Mouse (Mus musculus) MEL (cell line): ENCODE measurements around the gene Mapk8ip1. TPM values are rescaled to one million over a fixed set of nuclear protein-coding genes. Genes with fewer than 3 reads are reported as not detected.

ENCODE experiments used
- DNase-seq: peaks from one replicate; pipeline ENCODE4 v3.0.0; 2011; ENCODE audit warnings: low read depth, low spot score
- H3K27ac ChIP-seq: 2 replicates; pipeline ENCODE4 v1.5.1; 2012; ENCODE audit warnings: low read depth, mild to moderate bottlenecking, control low read depth, low read length, moderate library complexity; ENCODE audit not compliant: control insufficient read depth
- H3K27me3 ChIP-seq, 2 experiments: fragments of 150-350 bp in 1 of 2; sonication (generic) in 1 of 2; 2 replicates each; pipeline ENCODE4 v1.6.1; 2012; ENCODE audit warnings: low read length in 2 of 2, mild to moderate bottlenecking in 2 of 2, improper control_type of control experiment in 1 of 2, moderate library complexity in 1 of 2; ENCODE audit not compliant: insufficient read depth in 2 of 2, control insufficient read depth in 1 of 2
- H3K36me3 ChIP-seq, 2 experiments: 2 replicates each; pipeline ENCODE4 v1.6.1; 2012 to 2014; ENCODE audit warnings: low read length in 2 of 2, improper control_type of control experiment in 1 of 2, inconsistent platforms in 1 of 2, mild to moderate bottlenecking in 1 of 2; ENCODE audit not compliant: insufficient read depth in 2 of 2, control insufficient read depth in 1 of 2
- H3K4me1 ChIP-seq, 2 experiments: fragments of 150-350 bp in 1 of 2; sonication (generic) in 1 of 2; 2 replicates each; pipeline ENCODE4 v1.6.1; 2012; ENCODE audit warnings: low read length in 2 of 2, improper control_type of control experiment in 1 of 2, mild to moderate bottlenecking in 1 of 2; ENCODE audit not compliant: insufficient read depth in 2 of 2, control insufficient read depth in 1 of 2
- H3K4me3 ChIP-seq, 2 experiments: fragments of 150-350 bp in 1 of 2; sonication (generic) in 1 of 2; 2 replicates each; pipeline ENCODE4 v1.5.1; 2012; ENCODE audit warnings: low read depth in 2 of 2, low read length in 2 of 2, mild to moderate bottlenecking in 2 of 2, moderate library complexity in 2 of 2, control low read depth in 1 of 2, improper control_type of control experiment in 1 of 2; ENCODE audit not compliant: control insufficient read depth in 1 of 2, insufficient read depth in 1 of 2
- H3K79me2 ChIP-seq: 2 replicates; pipeline ENCODE4 v1.6.1; 2012; ENCODE audit warnings: mild to moderate bottlenecking, low read length, moderate library complexity; ENCODE audit not compliant: control insufficient read depth, poor library complexity, insufficient read depth
- H3K9ac ChIP-seq: 2 replicates; pipeline ENCODE4 v1.6.1; 2012; ENCODE audit warnings: low read depth, mild to moderate bottlenecking, control low read depth, low read length, moderate library complexity; ENCODE audit not compliant: control insufficient read depth, poor library complexity, severe bottlenecking
- H3K9me3 ChIP-seq: fragments of 150-350 bp; sonication (generic); replicated peaks from 2 replicates; pipeline ENCODE4 v1.6.1; 2012; ENCODE audit warnings: mild to moderate bottlenecking, low read length, improper control_type of control experiment, moderate library complexity; ENCODE audit not compliant: insufficient read depth
- BHLHE40 ChIP-seq: IDR thresholded peaks from 2 replicates; pipeline ENCODE4 v1.6.1; 2012; ENCODE audit warnings: low read depth, mild to moderate bottlenecking, inconsistent platforms, low read length, improper control_type of control experiment, borderline replicate concordance
- CHD1 ChIP-seq: IDR thresholded peaks from 2 replicates; pipeline ENCODE4 v1.6.1; 2012; ENCODE audit warnings: low read depth, mild to moderate bottlenecking, inconsistent platforms, low read length, improper control_type of control experiment
- CHD2 ChIP-seq: IDR thresholded peaks from 2 replicates; pipeline ENCODE4 v1.6.1; 2011; ENCODE audit warnings: low read length, improper control_type of control experiment
- CTCF ChIP-seq, 3 experiments: IDR thresholded peaks in 2 of 3; conservative IDR thresholded peaks in 1 of 3; 2 replicates each; pipeline ENCODE4 v1.5.1; 2011 to 2012; ENCODE audit warnings: low read length in 3 of 3, low read depth in 2 of 3, mild to moderate bottlenecking in 2 of 3, improper control_type of control experiment in 1 of 3, inconsistent platforms in 1 of 3, mixed read lengths in 1 of 3, moderate library complexity in 1 of 3; ENCODE audit not compliant: control insufficient read depth in 1 of 3, insufficient read depth in 1 of 3, poor library complexity in 1 of 3, severe bottlenecking in 1 of 3
- E2F4 ChIP-seq: IDR thresholded peaks from 2 replicates; pipeline ENCODE4 v1.6.1; 2011; ENCODE audit warnings: low read depth, low read length, improper control_type of control experiment, borderline replicate concordance
- ELF1 ChIP-seq: IDR thresholded peaks from 2 replicates; pipeline ENCODE4 v1.6.1; 2014; ENCODE audit warnings: low read depth, mild to moderate bottlenecking, inconsistent platforms, low read length, improper control_type of control experiment, moderate library complexity
- EP300 ChIP-seq, 2 experiments: IDR thresholded peaks; 2 replicates each; pipeline ENCODE4 v1.6.1; 2011; ENCODE audit warnings: improper control_type of control experiment in 2 of 2, low read length in 2 of 2, low read depth in 1 of 2, mild to moderate bottlenecking in 1 of 2
- ETS1 ChIP-seq: IDR thresholded peaks from 2 replicates; pipeline ENCODE4 v1.6.1; 2012; ENCODE audit warnings: low read depth, mild to moderate bottlenecking, inconsistent platforms, low read length, improper control_type of control experiment, moderate library complexity
- GABPA ChIP-seq: IDR thresholded peaks from 2 replicates; pipeline ENCODE4 v1.6.1; 2012; ENCODE audit warnings: low read depth, mild to moderate bottlenecking, inconsistent platforms, low read length, improper control_type of control experiment, moderate library complexity
- GATA1 ChIP-seq: IDR thresholded peaks from 2 replicates; pipeline ENCODE4 v1.6.1; 2011; ENCODE audit warnings: low read depth, low read length, improper control_type of control experiment
- HCFC1 ChIP-seq: IDR thresholded peaks from 2 replicates; pipeline ENCODE4 v1.6.1; 2012; ENCODE audit warnings: low read depth, mild to moderate bottlenecking, inconsistent platforms, low read length, improper control_type of control experiment, moderate library complexity
- JUND ChIP-seq: IDR thresholded peaks from 2 replicates; pipeline ENCODE4 v1.6.1; 2011; ENCODE audit warnings: low read depth, mild to moderate bottlenecking, improper control_type of control experiment, low read length
- KAT2A ChIP-seq: conservative IDR thresholded peaks from 2 replicates; pipeline ENCODE4 v1.6.1; 2012; ENCODE audit warnings: low read depth, low read length, improper control_type of control experiment, inconsistent platforms
- MAFK ChIP-seq: IDR thresholded peaks from 2 replicates; pipeline ENCODE4 v1.6.1; 2011; ENCODE audit warnings: low read depth, mild to moderate bottlenecking, low read length, improper control_type of control experiment, borderline replicate concordance
- MAX ChIP-seq: IDR thresholded peaks from 2 replicates; pipeline ENCODE4 v1.6.1; 2011; ENCODE audit warnings: low read length, improper control_type of control experiment
- MAZ ChIP-seq: IDR thresholded peaks from 2 replicates; pipeline ENCODE4 v1.6.1; 2012; ENCODE audit warnings: low read depth, mild to moderate bottlenecking, inconsistent platforms, low read length, improper control_type of control experiment
- MEF2A ChIP-seq: IDR thresholded peaks from 2 replicates; pipeline ENCODE4 v1.6.1; 2014; ENCODE audit warnings: low read depth, mild to moderate bottlenecking, inconsistent platforms, low read length, improper control_type of control experiment; ENCODE audit not compliant: poor library complexity, insufficient replicate concordance, severe bottlenecking; ENCODE audit errors: extremely low read depth
- MYB ChIP-seq: IDR thresholded peaks from 2 replicates; pipeline ENCODE4 v1.6.1; 2011; ENCODE audit warnings: mild to moderate bottlenecking, low read depth, low read length, improper control_type of control experiment
- MYC ChIP-seq: IDR thresholded peaks from 2 replicates; pipeline ENCODE4 v1.6.1; 2011; ENCODE audit warnings: low read depth, mild to moderate bottlenecking, low read length, improper control_type of control experiment, moderate library complexity
- NRF1 ChIP-seq: IDR thresholded peaks from 2 replicates; pipeline ENCODE4 v1.6.1; 2014; ENCODE audit warnings: low read depth, mild to moderate bottlenecking, inconsistent platforms, low read length, improper control_type of control experiment, moderate library complexity; ENCODE audit not compliant: poor library complexity, insufficient read depth, severe bottlenecking
- POLR2A ChIP-seq, 2 experiments: IDR thresholded peaks; 2 replicates each; pipeline ENCODE4 v1.6.1; 2011 to 2012; ENCODE audit warnings: low read length in 2 of 2, mild to moderate bottlenecking in 2 of 2, control low read depth in 1 of 2, improper control_type of control experiment in 1 of 2, low read depth in 1 of 2, moderate library complexity in 1 of 2; ENCODE audit not compliant: control insufficient read depth in 1 of 2, insufficient read depth in 1 of 2, poor library complexity in 1 of 2
- POLR2AphosphoS2 ChIP-seq: IDR thresholded peaks from 2 replicates; pipeline ENCODE4 v1.6.1; 2011; ENCODE audit warnings: low read length, improper control_type of control experiment
- POLR2AphosphoS5 ChIP-seq: IDR thresholded peaks from 2 replicates; pipeline ENCODE4 v1.6.1; 2012; ENCODE audit warnings: low read depth, borderline replicate concordance, mild to moderate bottlenecking, inconsistent platforms, low read length, moderate library complexity, mixed read lengths
- RAD21 ChIP-seq: IDR thresholded peaks from 2 replicates; pipeline ENCODE4 v1.6.1; 2011; ENCODE audit warnings: mild to moderate bottlenecking, low read depth, low read length, improper control_type of control experiment
- RCOR1 ChIP-seq: IDR thresholded peaks from 2 replicates; pipeline ENCODE4 v1.6.1; 2012; ENCODE audit warnings: low read depth, mild to moderate bottlenecking, inconsistent platforms, low read length, improper control_type of control experiment
- SIN3A ChIP-seq: IDR thresholded peaks from 2 replicates; pipeline ENCODE4 v1.6.1; 2012; ENCODE audit warnings: low read length, improper control_type of control experiment, inconsistent platforms
- SMC3 ChIP-seq: IDR thresholded peaks from 2 replicates; pipeline ENCODE4 v1.6.1; 2011; ENCODE audit warnings: low read depth, low read length, improper control_type of control experiment
- TAL1 ChIP-seq: IDR thresholded peaks from 2 replicates; pipeline ENCODE4 v1.6.1; 2012; ENCODE audit warnings: mild to moderate bottlenecking, inconsistent platforms, low read length, moderate library complexity, mixed read lengths
- TCF12 ChIP-seq: IDR thresholded peaks from 2 replicates; pipeline ENCODE4 v1.6.1; 2014; ENCODE audit warnings: low read depth, mild to moderate bottlenecking, inconsistent platforms, low read length, improper control_type of control experiment, moderate library complexity
- USF1 ChIP-seq: IDR thresholded peaks from 2 replicates; pipeline ENCODE4 v1.6.1; 2014; ENCODE audit warnings: low read depth, mild to moderate bottlenecking, inconsistent platforms, low read length, improper control_type of control experiment, moderate library complexity
- USF2 ChIP-seq, 2 experiments: IDR thresholded peaks; 2 replicates each; pipeline ENCODE4 v1.6.1; 2011 to 2012; ENCODE audit warnings: improper control_type of control experiment in 2 of 2, low read length in 2 of 2, borderline replicate concordance in 1 of 2, inconsistent platforms in 1 of 2, low read depth in 1 of 2, mild to moderate bottlenecking in 1 of 2; ENCODE audit not compliant: insufficient read depth in 1 of 2
- ZC3H11A ChIP-seq: IDR thresholded peaks from 2 replicates; pipeline ENCODE4 v1.6.1; 2012; ENCODE audit warnings: low read depth, mild to moderate bottlenecking, inconsistent platforms, low read length, improper control_type of control experiment
- ZKSCAN1 ChIP-seq: IDR thresholded peaks from 2 replicates; pipeline ENCODE4 v1.6.1; 2012; ENCODE audit warnings: low read depth, mild to moderate bottlenecking, inconsistent platforms, low read length, improper control_type of control experiment, moderate library complexity
- ZMIZ1 ChIP-seq: IDR thresholded peaks from 2 replicates; pipeline ENCODE4 v1.6.1; 2012; ENCODE audit warnings: low read depth, mild to moderate bottlenecking, inconsistent platforms, low read length, improper control_type of control experiment, moderate library complexity
- ZNF384 ChIP-seq: IDR thresholded peaks from 2 replicates; pipeline ENCODE4 v1.6.1; 2012; ENCODE audit warnings: low read depth, mild to moderate bottlenecking, inconsistent platforms, low read length, improper control_type of control experiment
- polyA plus RNA-seq, 2 experiments: library from polyadenylated mRNA; stranded (reverse) in 1 of 2; unstranded in 1 of 2; fragments of >175 nt in 1 of 2; fragments of >200 nt in 1 of 2; gene quantifications; 2 replicates each; pipeline versions ENCODE4 v1.2.1 to v1.2.4; 2012; ENCODE audit warnings: low replicate concordance in 2 of 2, low read depth in 1 of 2; ENCODE audit not compliant: insufficient read length in 2 of 2, insufficient read depth in 1 of 2, missing spikeins in 1 of 2
- total RNA-seq: library from RNA; depleted of rRNA; stranded (reverse); fragments of 300-350 nt; gene quantifications from 2 replicates; pipeline ENCODE4 v1.2.3, GENCODE M21; 2012

The Mapk8ip1 gene
- total and polyA plus RNA-seq, 3 experiments, result 2.5 to 3.8 TPM; not detected in 1

- no peak for TF ChIP-seq USF1
- no peak for TF ChIP-seq MYC
These were observed 36.8 kb upstream of the Mapk8ip1 start (continued) for GRCm38 (mm10) chr2:92437875-92438274.

GRCm38 (mm10) chr2:92437366-92437765, 36.3 kb upstream of the Mapk8ip1 start:
- Histone ChIP-seq H3K9me3 (no peaks in the 10 kb centered on the region), H3K9ac (no peak overlapping the region), H3K27me3 (no peaks in the 10 kb centered on the region), H3K4me3 (peak overlapping the region; percentile 20 to 35; a peak in 3 of 4 replicates), H3K36me3 (peaks cover 0 to 14% of the 10 kb centered on the region in 2 experiments; a peak in 2 of 4 replicates), H3K27ac (peak overlapping the region; percentile 36), H3K4me1 (peaks cover 0 to 23% of the 10 kb centered on the region in 2 experiments; a peak in 3 of 4 replicates), H3K79me2 (peaks cover 15% of the 10 kb centered on the region)
- DNase-seq, result peak; percentile 63
- no peak for TF ChIP-seq MYC
- TF ChIP-seq E2F4, result no peak
- TF ChIP-seq MAZ, result no peak
- 0 out of 2 replicates have a peak, but pooled peaks have one; percentile 33 for TF ChIP-seq JUND
- no peak for TF ChIP-seq USF1
- TF ChIP-seq ETS1, result peak; percentile 65
- TF ChIP-seq HCFC1, result 0 out of 2 replicates have a peak, but pooled peaks have one; percentile 18
- no peak for TF ChIP-seq RAD21
- no peak for TF ChIP-seq POLR2AphosphoS5
- no peak for TF ChIP-seq MYB
- TF ChIP-seq USF2 (IDR thresholded peaks at IDR 0.05; ENCODE audit: borderline replicate concordance in 1 of 2, insufficient read depth in 1 of 2, low read depth in 1 of 2, low read length in 2 of 2), result no peak
- TF ChIP-seq ZC3H11A, result no peak
- TF ChIP-seq CHD2, result no peak
- TF ChIP-seq ELF1, result no peak
- no peak for TF ChIP-seq ZKSCAN1
- no peak for TF ChIP-seq SIN3A
- no peak for TF ChIP-seq CTCF (IDR thresholded peaks at IDR 0.05 in 2 of 3, conservative IDR thresholded peaks at IDR 0.05 in 1 of 3; ENCODE audit: control insufficient read depth in 1 of 3, insufficient read depth in 1 of 3, low read depth in 2 of 3, low read length in 3 of 3, poor library complexity in 1 of 3, severe bottlenecking in 1 of 3)
- no peak for TF ChIP-seq KAT2A
- TF ChIP-seq CHD1, result no peak
- TF ChIP-seq MAX, result no peak
- no peak for TF ChIP-seq SMC3
- no peak for TF ChIP-seq ZNF384
- no peak for TF ChIP-seq POLR2A (IDR thresholded peaks at IDR 0.05; ENCODE audit: control insufficient read depth in 1 of 2, insufficient read depth in 1 of 2, low read depth in 1 of 2, low read length in 2 of 2, poor library complexity in 1 of 2)
- TF ChIP-seq GABPA, result no peak
- no peak for TF ChIP-seq ZMIZ1
- TF ChIP-seq TCF12, result peak; percentile 36; the same call in 1 of the 2 replicates
- no peak for TF ChIP-seq MEF2A
- peak; percentile 32 for TF ChIP-seq TAL1
- TF ChIP-seq POLR2AphosphoS2, result no peak
- peak; percentile 55; a peak in 2 of 4 replicates for TF ChIP-seq EP300 (IDR thresholded peaks at IDR 0.05; ENCODE audit: low read depth in 1 of 2, low read length in 2 of 2)
- no peak for TF ChIP-seq BHLHE40
- TF ChIP-seq RCOR1, result no peak
- peak; percentile 67 for TF ChIP-seq GATA1
- TF ChIP-seq MAFK, result 0 out of 2 replicates have a peak, but pooled peaks have one; percentile 14
- no peak for TF ChIP-seq NRF1
